Mouse (Mus musculus) embryo, embryonic 9.5 days (tissue): ENCODE results near the gene Snai1.

Experiments
- DNase-seq: peaks from one replicate; pipeline ENCODE4 v3.0.0-alpha.2; 2017; ENCODE audit errors: extremely low spot score

Gene Snai1

GRCm38 (mm10) chr2:167583161-167583952 is 45.4 kb downstream of the Snai1 start:
- DNase-seq = peak; percentile 56

GRCm38 (mm10) chr2:167585273-167585672 is 47.3 kb downstream of the Snai1 start:
- no peak for DNase-seq

GRCm38 (mm10) chr2:167586041-167586440 is 48.0 kb downstream of the Snai1 start:
- DNase-seq = peak; percentile 66

GRCm38 (mm10) chr2:167586976-167587375 is 49.0 kb downstream of the Snai1 start:
- DNase-seq = peak; percentile 57

GRCm38 (mm10) chr2:167588774-167589577 is 51.0 kb downstream of the Snai1 start:
- DNase-seq = no peak
